Mouse (Mus musculus): ENCODE data around the gene Thumpd3. TPM values are rescaled to one million over a fixed set of nuclear protein-coding genes. Genes with fewer than 3 reads are reported as not detected.
A peak's percentile ranks its signal among the peaks of the same experiment; 100 is the strongest.

Thumpd3 gene
- polyA plus RNA-seq, 1 experiment = 10.6 TPM

DNA sequence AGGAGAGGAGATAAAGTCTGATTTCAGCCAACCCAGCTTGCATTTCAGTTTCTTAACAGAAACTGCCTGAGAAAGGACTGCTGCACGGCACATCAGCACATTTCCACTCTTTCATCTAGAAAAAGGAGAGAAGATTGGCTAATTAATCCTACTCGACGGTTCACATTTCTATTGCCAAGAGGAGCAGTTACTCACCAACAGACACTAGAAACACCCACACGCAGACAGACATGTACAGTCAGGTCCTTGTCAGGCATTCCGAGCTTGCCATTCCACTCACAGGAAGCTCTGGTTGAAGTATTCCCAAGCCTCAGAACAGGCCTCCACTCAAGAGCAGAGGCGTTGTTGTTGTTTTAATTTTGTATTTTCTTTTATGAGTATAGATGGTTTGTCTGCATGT is 11.6 kb upstream of the Thumpd3 start:
- no peak for DNase-seq (ENCODE audit: low read depth, low spot score)
- WGBS = 92% methylated on average over 6 of the region's 6 CpGs

GRCm38 (mm10) chr6:113036463-113037175 is 9.4 kb upstream of the Thumpd3 start:
- 55% methylated on average over 4 of the region's 4 CpGs for WGBS
- no peak for DNase-seq (ENCODE audit: low read depth, low spot score)

GRCm38 (mm10) chr6:113037946-113038734 is 7.9 kb upstream of the Thumpd3 start:
- peak; percentile 98 for DNase-seq (ENCODE audit: low read depth, low spot score)
- 4% methylated on average over 19 of the region's 19 CpGs for WGBS

DNA sequence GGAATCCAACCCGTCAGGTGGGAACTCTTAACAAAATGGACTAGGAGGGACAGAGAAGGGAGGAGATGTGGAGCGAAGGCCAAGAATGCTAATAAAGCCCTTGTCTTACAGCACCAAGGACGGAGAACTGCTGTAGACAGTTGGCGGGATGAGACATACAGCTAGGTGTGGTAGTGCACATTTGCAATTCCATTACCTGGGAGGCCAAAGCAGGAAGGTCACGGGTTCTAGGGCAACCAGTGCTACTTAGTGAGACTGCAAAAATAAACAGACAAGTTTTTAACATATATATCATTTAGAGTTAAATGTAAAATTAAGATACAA is 7.3 kb upstream of the Thumpd3 start:
- WGBS = 22% methylated on average over 5 of the region's 5 CpGs
- DNase-seq (ENCODE audit: low read depth, low spot score) = no peak

- no peak for DNase-seq (ENCODE audit: low read depth, low spot score)
- WGBS = 90% methylated on average over 2 of the region's 2 CpGs
These were observed 5.7 kb upstream of the Thumpd3 start for GRCm38 (mm10) chr6:113040319-113040718.

GRCm38 (mm10) chr6:113041215-113041990 is 4.6 kb upstream of the Thumpd3 start:
- WGBS = 86% methylated on average over 11 of the region's 11 CpGs
- no peak for DNase-seq (ENCODE audit: low read depth, low spot score)

DNA sequence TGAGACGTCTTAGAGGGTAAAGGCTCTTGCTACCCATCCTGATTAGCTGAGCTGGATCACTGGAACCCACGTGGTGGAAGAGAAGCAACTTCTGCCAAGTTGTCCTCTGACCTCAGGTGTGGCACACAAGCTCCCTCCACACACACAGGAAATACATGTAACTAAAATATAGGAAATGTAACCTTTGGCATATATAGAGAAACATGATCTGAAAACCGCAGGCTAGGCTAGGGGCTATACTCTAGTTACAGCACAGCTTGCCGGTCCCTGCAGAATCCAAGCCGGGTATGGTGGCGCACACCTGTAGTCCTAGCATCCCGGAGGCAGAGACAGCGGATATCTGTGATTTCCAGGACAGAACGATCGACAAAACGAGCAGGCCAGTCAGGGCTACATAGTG is 450 bp upstream of the Thumpd3 start:
- no peak for DNase-seq (ENCODE audit: low read depth, low spot score)
- WGBS = under 1% methylated on average over 11 of the region's 11 CpGs

- no peak for DNase-seq (ENCODE audit: low read depth, low spot score)
- WGBS = 22% methylated on average over 15 of the region's 15 CpGs
These were observed 1.2 kb downstream of the Thumpd3 start for GRCm38 (mm10) chr6:113047016-113047746.

DNA sequence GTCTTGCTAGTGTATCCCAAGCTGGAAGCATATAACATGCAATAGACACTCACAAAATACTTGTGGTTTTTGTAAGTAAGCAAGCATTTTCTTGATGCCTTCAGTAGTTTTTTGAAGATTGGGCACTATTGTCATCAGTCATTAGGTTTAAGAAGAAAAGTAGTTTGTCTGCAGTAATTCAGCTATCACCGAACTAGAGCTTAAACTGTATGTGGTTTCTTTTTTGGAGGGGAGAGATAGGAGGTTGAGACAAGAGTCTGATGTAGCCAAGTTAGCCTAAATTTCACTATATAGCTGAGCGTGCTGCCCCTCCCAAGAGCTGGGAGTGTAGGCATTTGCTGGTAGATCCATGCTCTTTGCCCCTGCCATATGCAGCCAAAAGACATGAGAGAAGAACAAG is 2.3 kb downstream of the Thumpd3 start:
- 78% methylated on average over 2 of the region's 2 CpGs for WGBS
- DNase-seq (ENCODE audit: low read depth, low spot score) = no peak

- DNase-seq (ENCODE audit: low read depth, low spot score) = no peak
- WGBS = 74% methylated on average over 3 of the region's 3 CpGs
These were observed 3.1 kb downstream of the Thumpd3 start for GRCm38 (mm10) chr6:113049159-113049558.

- peak; percentile 87 for DNase-seq (ENCODE audit: low read depth, low spot score)
- WGBS = 27% methylated on average over 3 of the region's 3 CpGs
These were observed 6.9 kb downstream of the Thumpd3 start for GRCm38 (mm10) chr6:113052972-113053371.

- no peak for DNase-seq (ENCODE audit: low read depth, low spot score)
- WGBS = 31% methylated on average over 6 of the region's 6 CpGs
These were observed 8.6 kb downstream of the Thumpd3 start for GRCm38 (mm10) chr6:113054552-113055107.

DNA sequence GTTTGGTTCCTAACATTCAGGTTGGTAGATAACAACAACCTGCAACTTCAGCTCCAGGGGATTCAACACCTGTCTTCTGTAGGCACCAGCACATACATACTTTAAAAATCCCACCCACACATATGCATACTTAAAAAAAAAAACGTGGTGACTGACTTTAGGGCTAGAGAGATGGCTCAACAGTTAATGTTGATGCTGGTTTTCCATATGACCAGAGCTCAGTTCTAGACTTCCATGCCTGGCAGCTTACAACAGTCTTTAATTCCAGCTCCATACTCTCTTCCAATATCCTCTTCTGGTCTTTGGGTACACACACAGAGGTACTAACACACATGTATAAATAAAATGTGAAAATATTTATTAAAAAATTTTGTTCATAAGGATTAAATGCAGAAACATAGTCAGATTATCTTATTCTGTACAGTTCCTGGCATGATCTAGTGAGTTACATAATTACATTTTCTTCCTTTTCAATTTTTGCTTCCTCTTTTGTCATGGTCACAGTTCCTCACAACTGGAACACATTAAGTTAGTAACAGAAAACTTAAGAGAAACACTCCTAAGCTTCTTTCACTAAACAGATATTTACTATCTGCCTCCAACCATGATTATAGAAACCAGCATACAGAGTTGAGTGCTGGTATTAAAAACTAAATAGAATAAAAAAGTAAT is 15.0 kb downstream of the Thumpd3 start:
- 48% methylated on average over 1 of the region's 1 CpGs for WGBS
- no peak for DNase-seq (ENCODE audit: low read depth, low spot score)

DNA sequence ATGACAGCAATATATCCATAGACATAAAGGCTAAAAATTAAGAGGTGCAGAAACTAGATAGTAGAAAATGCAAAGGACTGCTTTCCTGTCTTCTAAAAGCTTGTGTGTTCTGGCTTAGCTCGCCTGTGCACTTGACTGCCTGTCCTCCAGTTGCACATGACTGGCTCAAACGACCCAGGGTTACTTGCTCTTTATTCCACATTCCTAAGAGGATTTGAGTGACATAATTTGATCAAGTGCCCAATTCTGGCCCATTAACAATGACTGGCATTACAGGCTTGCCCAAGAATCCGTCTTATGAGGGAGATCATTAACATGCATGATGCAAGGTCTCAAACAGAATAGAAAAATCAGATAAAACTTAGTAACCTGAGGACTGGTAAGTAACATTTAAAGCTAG is 16.2 kb downstream of the Thumpd3 start:
- no peak for DNase-seq (ENCODE audit: low read depth, low spot score)
- 56% methylated on average over 3 of the region's 3 CpGs for WGBS

- no peak for DNase-seq (ENCODE audit: low read depth, low spot score)
- 65% methylated on average over 10 of the region's 10 CpGs for WGBS
These were observed 17.3 kb downstream of the Thumpd3 start for GRCm38 (mm10) chr6:113063363-113063762.

GRCm38 (mm10) chr6:113065186-113065585 is 19.2 kb downstream of the Thumpd3 start:
- 61% methylated on average over 3 of the region's 3 CpGs for WGBS
- no peak for DNase-seq (ENCODE audit: low read depth, low spot score)

DNA sequence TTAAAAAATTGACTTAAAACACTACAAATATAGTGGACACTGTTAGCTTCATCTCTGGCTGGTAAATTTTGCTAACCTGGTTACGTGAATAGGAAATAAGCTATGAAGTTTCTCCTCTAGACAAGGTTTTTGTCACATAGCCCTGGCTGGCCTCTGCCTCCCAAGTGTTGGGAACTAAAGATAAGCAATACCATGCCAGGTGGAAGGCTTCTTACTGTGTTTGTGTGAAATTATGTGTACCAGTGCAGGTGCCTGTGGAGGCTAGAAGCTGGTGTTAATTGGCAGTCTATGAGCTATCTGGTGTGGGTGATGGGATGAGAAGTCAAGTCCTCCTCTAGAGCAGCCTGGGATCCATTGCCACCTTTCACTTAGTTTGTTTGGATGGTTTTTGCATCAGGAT is 23.1 kb downstream of the Thumpd3 start:
- 95% methylated on average over 1 of the region's 1 CpGs for WGBS
- DNase-seq (ENCODE audit: low read depth, low spot score) = no peak

DNA sequence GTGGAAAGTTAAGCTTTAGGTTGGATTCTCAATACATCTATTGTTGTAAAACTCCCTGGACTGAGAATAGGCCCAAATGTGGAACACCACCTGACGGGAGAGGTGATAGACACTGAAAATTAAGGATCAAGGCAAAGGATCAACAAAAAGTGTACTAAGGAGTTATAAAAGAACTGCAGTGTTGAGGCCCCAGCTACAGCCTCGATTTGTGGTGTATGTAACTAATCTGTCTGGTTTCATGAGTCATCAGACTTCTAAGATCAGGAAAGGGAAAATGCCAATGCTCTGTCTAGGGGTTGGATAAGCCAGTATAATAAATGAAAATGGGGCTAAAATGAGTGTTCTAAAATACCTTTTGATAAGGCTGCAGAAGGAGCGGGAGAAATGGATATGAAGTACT is 29.2 kb downstream of the Thumpd3 start:
- DNase-seq (ENCODE audit: low read depth, low spot score) = no peak
- 7% methylated on average over 3 of the region's 3 CpGs for WGBS
